Mouse (Mus musculus) limb, embryonic 11.5 days (tissue): ENCODE measurements around the gene Usp3. TPM values are rescaled to one million over a fixed set of nuclear protein-coding genes. Genes with fewer than 3 reads are reported as not detected.

ENCODE experiments used
- ATAC-seq: fragments of 200-750 bp; cut with Nextera tagmentation; 2 replicates; pipeline ENCODE4 v1.8.0; 2017; ENCODE audit warnings: low read depth; ENCODE audit not compliant: insufficient number of reproducible peaks, low FRiP score, low TSS enrichment
- DNase-seq: peaks from one replicate; pipeline ENCODE4 v3.0.0-alpha.2; 2015; ENCODE audit warnings: low spot score
- H3K27ac ChIP-seq: fragments of 300-500 bp; sonication (generic); replicated peaks from 2 replicates; pipeline ENCODE4 v1.5.1; 2014; ENCODE audit warnings: low read depth, mild to moderate bottlenecking, low read length
- H3K27me3 ChIP-seq: fragments of 300-500 bp; sonication (generic); 2 replicates; pipeline ENCODE4 v1.6.1; 2014; ENCODE audit warnings: mild to moderate bottlenecking, low read length, mixed read lengths; ENCODE audit not compliant: control insufficient read depth, insufficient read depth
- H3K36me3 ChIP-seq: fragments of 300-500 bp; sonication (generic); 2 replicates; pipeline ENCODE4 v1.6.1; 2014; ENCODE audit warnings: mild to moderate bottlenecking, low read length, moderate library complexity, mixed read lengths; ENCODE audit not compliant: control insufficient read depth, insufficient read depth
- H3K4me1 ChIP-seq: fragments of 300-500 bp; sonication (generic); 2 replicates; pipeline ENCODE4 v1.6.1; 2014; ENCODE audit warnings: low read length, mixed read lengths; ENCODE audit not compliant: control insufficient read depth, insufficient read depth
- H3K4me2 ChIP-seq: fragments of 300-500 bp; sonication (generic); 2 replicates; pipeline ENCODE4 v1.6.1; 2014; ENCODE audit warnings: low read depth, mild to moderate bottlenecking, moderate library complexity; ENCODE audit not compliant: severe bottlenecking
- H3K4me3 ChIP-seq: fragments of 300-500 bp; sonication (generic); 2 replicates; pipeline ENCODE4 v1.5.1; 2014; ENCODE audit warnings: low read depth, low read length
- H3K9ac ChIP-seq: fragments of 300-500 bp; sonication (generic); 2 replicates; pipeline ENCODE4 v1.6.1; 2014; ENCODE audit warnings: mild to moderate bottlenecking, low read length
- H3K9me3 ChIP-seq: fragments of 300-500 bp; sonication (generic); 2 replicates; pipeline ENCODE4 v1.6.1; 2016; ENCODE audit warnings: low read length; ENCODE audit not compliant: control insufficient read depth
- WGBS: fragments of 180-500 bp; shearing (Covaris S2); extraction: QIAGEN DNeasy Blood & Tissue Kit; methylation state at CpG from one replicate; pipeline ENCODE4 v1.1.7; 2014; 5-methylcytosine and 5-hydroxymethylcytosine counted together
- polyA plus RNA-seq: library from polyadenylated mRNA; unstranded; fragments of >200 nt; fragmentation: Nextera tagmentation; extraction: Ambion mirVana; gene quantifications from 2 replicates; pipeline ENCODE4 v1.2.1, GENCODE M21; 2014

The Usp3 gene
- polyA plus RNA-seq, 1 experiment from 2014 or later = 90.9 TPM

GRCm38 (mm10) chr9:66571986-66572700 lies 20.8 kb downstream of the Usp3 start:
- H3K9ac ChIP-seq = no peak overlapping the region
- H3K27me3 ChIP-seq = no peaks in the 10 kb centered on the region
- no peak for DNase-seq
- no peak overlapping the region for H3K4me3 ChIP-seq
- H3K27ac ChIP-seq = no peak overlapping the region
- no peaks in the 10 kb centered on the region for H3K9me3 ChIP-seq
- WGBS = 88% methylated on average over 4 of the region's 4 CpGs
- H3K36me3 ChIP-seq = no peaks in the 10 kb centered on the region
- H3K4me1 ChIP-seq = no peaks in the 10 kb centered on the region
- H3K4me2 ChIP-seq = no peak overlapping the region
- ATAC-seq = no peak

- no peak for DNase-seq
- H3K27me3 ChIP-seq = no peaks in the 10 kb centered on the region
- no peaks in the 10 kb centered on the region for H3K4me1 ChIP-seq
- no peak overlapping the region for H3K4me2 ChIP-seq
- no peaks in the 10 kb centered on the region for H3K9me3 ChIP-seq
- H3K9ac ChIP-seq = no peak overlapping the region
- H3K4me3 ChIP-seq = no peak overlapping the region
- 88% methylated on average over 1 of the region's 1 CpGs for WGBS
- H3K36me3 ChIP-seq = no peaks in the 10 kb centered on the region
- ATAC-seq = no peak
- H3K27ac ChIP-seq = no peak overlapping the region
These were observed 30.7 kb downstream of the Usp3 start for GRCm38 (mm10) chr9:66562215-66562614.

- DNase-seq (no peak), ATAC-seq (no peak)
- Histone ChIP-seq H3K9me3 (no peaks in the 10 kb centered on the region), H3K4me1 (no peaks in the 10 kb centered on the region), H3K9ac (no peak overlapping the region), H3K27ac (no peak overlapping the region), H3K36me3 (no peaks in the 10 kb centered on the region), H3K27me3 (no peaks in the 10 kb centered on the region), H3K4me3 (no peak overlapping the region), H3K4me2 (no peak overlapping the region)
- WGBS = 88% methylated on average over 2 of the region's 2 CpGs
These were observed 31.4 kb downstream of the Usp3 start for GRCm38 (mm10) chr9:66561496-66561895.

GRCm38 (mm10) chr9:66560728-66561127 lies 32.2 kb downstream of the Usp3 start:
- ATAC-seq = no peak
- 85% methylated on average over 1 of the region's 1 CpGs for WGBS

DNA sequence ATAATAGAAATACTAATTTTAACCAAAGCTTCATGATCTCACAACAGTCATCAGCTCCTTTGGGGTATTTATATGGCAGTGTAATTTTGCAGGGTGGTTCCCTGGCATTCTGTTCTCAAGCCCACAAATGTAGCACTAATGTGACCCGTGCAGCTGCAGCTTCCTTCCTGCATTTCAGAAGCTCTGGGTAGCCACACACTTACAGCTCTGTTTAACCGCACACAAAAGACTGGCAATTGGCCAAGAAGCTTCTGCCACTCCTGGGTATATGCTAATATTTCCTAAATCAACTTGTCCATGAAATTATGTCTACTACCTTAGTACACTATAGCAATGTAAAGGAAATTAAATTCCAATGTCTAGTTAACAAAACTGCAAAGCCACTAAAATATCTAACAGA lies 32.6 kb downstream of the Usp3 start:
- 74% methylated on average over 2 of the region's 2 CpGs for WGBS
- H3K9me3 ChIP-seq = no peaks in the 10 kb centered on the region
- H3K4me3 ChIP-seq = no peak overlapping the region
- no peak overlapping the region for H3K4me2 ChIP-seq
- no peak overlapping the region for H3K27ac ChIP-seq
- H3K36me3 ChIP-seq = no peaks in the 10 kb centered on the region
- H3K27me3 ChIP-seq = no peaks in the 10 kb centered on the region
- ATAC-seq (no peak), DNase-seq (no peak)
- H3K9ac ChIP-seq = no peak overlapping the region
- no peaks in the 10 kb centered on the region for H3K4me1 ChIP-seq

More at GRCm38 (mm10) chr9:66560728-66561127, 32.2 kb downstream of the Usp3 start:
- Histone ChIP-seq H3K27me3 (no peaks in the 10 kb centered on the region), H3K4me2 (no peak overlapping the region), H3K4me3 (no peak overlapping the region), H3K9ac (no peak overlapping the region), H3K4me1 (no peaks in the 10 kb centered on the region), H3K27ac (no peak overlapping the region), H3K36me3 (no peaks in the 10 kb centered on the region), H3K9me3 (no peaks in the 10 kb centered on the region)
- DNase-seq = no peak

DNA sequence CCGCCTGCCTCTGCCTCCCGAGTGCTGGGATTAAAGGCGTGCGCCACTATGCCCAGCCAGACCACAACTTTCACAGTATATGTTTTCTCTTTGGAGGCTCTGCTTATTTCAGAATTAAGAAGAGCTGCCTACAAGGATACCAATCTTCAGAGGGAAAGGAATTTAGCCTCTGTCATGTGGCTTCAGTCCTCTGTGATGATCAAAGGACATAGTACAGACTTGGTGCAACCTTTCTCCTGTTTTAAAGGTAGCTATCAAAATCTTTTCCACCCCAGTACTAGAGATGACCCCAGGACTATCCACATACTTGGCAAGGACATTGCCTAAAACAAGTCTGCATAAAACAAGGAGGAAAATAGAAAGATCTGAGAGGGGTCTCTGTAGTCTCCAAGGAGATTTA lies 34.0 kb downstream of the Usp3 start:
- Histone ChIP-seq H3K36me3 (no peaks in the 10 kb centered on the region), H3K4me2 (no peak overlapping the region), H3K27ac (no peak overlapping the region), H3K27me3 (no peaks in the 10 kb centered on the region), H3K4me3 (no peak overlapping the region), H3K9ac (no peak overlapping the region), H3K9me3 (no peaks in the 10 kb centered on the region), H3K4me1 (no peaks in the 10 kb centered on the region)
- no peak for ATAC-seq
- DNase-seq = no peak
- WGBS = 95% methylated on average over 4 of the region's 4 CpGs

DNA sequence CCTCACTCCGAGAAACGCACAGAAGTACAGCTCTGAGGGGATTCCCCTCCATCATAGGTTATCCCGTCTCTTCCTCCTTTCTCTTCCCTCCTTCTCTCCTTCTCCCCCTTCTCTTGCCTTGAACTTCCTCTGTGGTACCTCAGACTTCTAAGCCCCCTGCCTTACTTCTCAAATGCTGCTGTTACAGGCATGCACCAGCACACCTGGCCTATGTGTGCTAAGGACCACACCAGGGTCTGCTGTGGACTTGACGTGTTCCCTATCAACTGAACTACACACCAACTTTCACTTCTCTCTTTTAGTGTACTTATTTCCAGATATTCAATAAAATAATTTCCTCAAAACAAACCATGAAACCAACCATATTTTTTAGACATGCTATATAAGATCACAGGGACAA lies 50.2 kb downstream of the Usp3 start:
- H3K4me2 ChIP-seq = no peak overlapping the region
- no peaks in the 10 kb centered on the region for H3K9me3 ChIP-seq
- H3K4me3 ChIP-seq = no peak overlapping the region
- H3K9ac ChIP-seq = no peak overlapping the region
- ATAC-seq = no peak
- peaks cover 4% of the 10 kb centered on the region; the same call in 1 of the 2 replicates for H3K36me3 ChIP-seq
- H3K27me3 ChIP-seq = no peaks in the 10 kb centered on the region
- WGBS = 90% methylated on average over 4 of the region's 4 CpGs
- H3K4me1 ChIP-seq = no peaks in the 10 kb centered on the region
- DNase-seq = no peak
- no peak overlapping the region for H3K27ac ChIP-seq

GRCm38 (mm10) chr9:66521595-66521994 lies 71.3 kb downstream of the Usp3 start:
- DNase-seq = no peak
- H3K4me3 ChIP-seq = no peak overlapping the region
- H3K4me1 ChIP-seq = no peaks in the 10 kb centered on the region
- H3K27me3 ChIP-seq = no peaks in the 10 kb centered on the region
- ATAC-seq = no peak
- no peak overlapping the region for H3K4me2 ChIP-seq
- H3K27ac ChIP-seq = no peak overlapping the region
- no peaks in the 10 kb centered on the region for H3K9me3 ChIP-seq
- 95% methylated on average over 3 of the region's 3 CpGs for WGBS
- peaks cover 25% of the 10 kb centered on the region for H3K36me3 ChIP-seq
- H3K9ac ChIP-seq = no peak overlapping the region

- no peak overlapping the region for H3K4me3 ChIP-seq
- peaks cover 32% of the 10 kb centered on the region for H3K36me3 ChIP-seq
- DNase-seq (no peak), ATAC-seq (no peak)
- H3K4me2 ChIP-seq = no peak overlapping the region
- H3K27ac ChIP-seq = no peak overlapping the region
- H3K9me3 ChIP-seq = no peaks in the 10 kb centered on the region
- H3K27me3 ChIP-seq = no peaks in the 10 kb centered on the region
- no peaks in the 10 kb centered on the region for H3K4me1 ChIP-seq
- 94% methylated on average over 4 of the region's 4 CpGs for WGBS
- H3K9ac ChIP-seq = no peak overlapping the region
These were observed 72.6 kb downstream of the Usp3 start for GRCm38 (mm10) chr9:66520299-66520698.
